ENCODE assay signal across 9 mouse cellular contexts in the genomic region with DNA sequence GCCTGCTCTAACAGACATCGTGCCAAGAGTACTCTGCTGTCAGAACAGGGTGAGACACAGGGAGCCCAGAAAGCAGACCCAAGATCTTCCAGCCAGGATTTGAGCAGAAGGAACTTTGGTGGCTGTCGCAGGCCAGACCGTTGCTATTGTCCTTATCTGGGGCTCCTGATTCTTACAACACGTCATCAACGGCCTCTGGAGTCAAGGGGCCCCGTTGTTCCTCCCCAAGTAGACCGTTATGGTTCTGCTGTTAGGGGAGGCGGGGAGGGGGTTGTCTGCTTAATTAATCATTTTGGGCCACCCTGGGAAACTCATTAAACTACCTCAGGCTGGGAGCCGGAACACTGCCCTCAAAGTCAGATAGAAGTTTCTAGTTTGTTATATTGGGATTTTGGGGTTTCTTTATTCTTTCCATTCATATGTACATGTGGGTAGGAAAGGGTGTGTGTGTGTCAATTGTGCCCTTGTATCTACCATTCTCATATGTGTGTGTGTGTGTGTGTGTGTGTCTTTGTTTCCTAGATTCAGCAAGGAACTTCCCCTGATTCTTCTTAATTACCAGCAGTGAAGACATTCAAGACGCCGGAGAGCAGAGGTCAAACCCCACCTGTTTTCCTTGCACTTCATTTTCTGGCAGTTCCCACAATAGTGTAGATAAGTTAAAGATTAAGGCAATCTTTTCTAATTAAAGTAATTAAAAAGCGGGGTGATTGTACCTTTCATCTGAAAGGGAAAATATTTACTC.
DNase-seq lines count a peak whose midpoint lies in the region; ATAC-seq lines count a peak whose summit lies in the region.
"Had no signal": no experiment of that assay in that cellular context is flagged by ENCODE, and none has a peak within 500 bp of the region (broad histone marks: within the 10 kb centered on the region; RNA-seq: fewer than 3 reads in every experiment).

No protein-coding gene starts in this region.

- peaks cover 54% of the 10 kb centered on the region for H3K4me1 ChIP-seq in hindbrain, embryonic 12.5 days
- peaks cover 21% of the 10 kb centered on the region for H3K4me1 ChIP-seq in hindbrain, embryonic 16.5 days (ENCODE audit: control insufficient read depth, insufficient read depth, low read depth, low read length)
- H3K4me1 ChIP-seq in embryonic facial prominence, embryonic 14.5 days (ENCODE audit: control insufficient read depth, insufficient read depth, low read length): peaks cover 63% of the 10 kb centered on the region
- peaks cover 79% of the 10 kb centered on the region for H3K4me1 ChIP-seq in kidney, embryonic 14.5 days (ENCODE audit: control insufficient read depth, insufficient read depth, low read length)
- peaks cover 62% of the 10 kb centered on the region for H3K4me1 ChIP-seq in liver, embryonic 16.5 days (ENCODE audit: control insufficient read depth, low read depth, low read length)
- H3K4me1 ChIP-seq in forebrain, embryonic 12.5 days: peaks cover 65% of the 10 kb centered on the region

- no peaks in the 10 kb centered on the region for H3K36me3 ChIP-seq in hindbrain, embryonic 12.5 days
- no peaks in the 10 kb centered on the region for H3K36me3 ChIP-seq in hindbrain, embryonic 16.5 days (ENCODE audit: control insufficient read depth, insufficient read depth, low read length)
- no peaks in the 10 kb centered on the region for H3K36me3 ChIP-seq in embryonic facial prominence, embryonic 14.5 days (ENCODE audit: control insufficient read depth, insufficient read depth, low read length)
- no peaks in the 10 kb centered on the region for H3K36me3 ChIP-seq in kidney, embryonic 14.5 days (ENCODE audit: control insufficient read depth, insufficient read depth, low read length)
- H3K36me3 ChIP-seq in liver, embryonic 16.5 days (ENCODE audit: control insufficient read depth, insufficient read depth): no peaks in the 10 kb centered on the region
- no peaks in the 10 kb centered on the region for H3K36me3 ChIP-seq in forebrain, embryonic 12.5 days (replicated peaks)

- H3K27ac ChIP-seq in hindbrain, embryonic 12.5 days: 0 out of 2 replicates have a peak overlapping the region, but pooled peaks have one; percentile 24
- H3K27ac ChIP-seq in hindbrain, embryonic 16.5 days (ENCODE audit: low read depth, low read length): no peak overlapping the region
- peak overlapping the region; percentile 89 for H3K27ac ChIP-seq in embryonic facial prominence, embryonic 14.5 days (replicated peaks; ENCODE audit: low read depth, low read length)
- peak overlapping the region; percentile 96 for H3K27ac ChIP-seq in kidney, embryonic 14.5 days (ENCODE audit: low read depth, low read length)
- peak overlapping the region; percentile 64 for H3K27ac ChIP-seq in liver, embryonic 16.5 days (ENCODE audit: low read length)
- H3K27ac ChIP-seq in forebrain, embryonic 12.5 days: no peak overlapping the region; the same call in 1 of the 2 replicates

- no peak overlapping the region for H3K4me3 ChIP-seq in hindbrain, embryonic 12.5 days
- no peak overlapping the region for H3K4me3 ChIP-seq in hindbrain, embryonic 16.5 days (ENCODE audit: low read length)
- H3K4me3 ChIP-seq in embryonic facial prominence, embryonic 14.5 days (ENCODE audit: low read depth, low read length): no peak overlapping the region
- H3K4me3 ChIP-seq in kidney, embryonic 14.5 days (ENCODE audit: low read length): no peak overlapping the region
- H3K4me3 ChIP-seq in liver, embryonic 16.5 days (ENCODE audit: low read depth, low read length): 0 out of 2 replicates have a peak overlapping the region, but pooled peaks have one; percentile 2
- H3K4me3 ChIP-seq in forebrain, embryonic 12.5 days (replicated peaks): no peak overlapping the region

- H3K27me3 ChIP-seq in hindbrain, embryonic 12.5 days: no peaks in the 10 kb centered on the region
- H3K27me3 ChIP-seq in hindbrain, embryonic 16.5 days (replicated peaks; ENCODE audit: control insufficient read depth, insufficient read depth, low read length): no peaks in the 10 kb centered on the region; the same call in none of the 2 replicates
- no peaks in the 10 kb centered on the region for H3K27me3 ChIP-seq in embryonic facial prominence, embryonic 14.5 days (replicated peaks; ENCODE audit: control insufficient read depth, insufficient read depth, low read length)
- no peaks in the 10 kb centered on the region for H3K27me3 ChIP-seq in kidney, embryonic 14.5 days (ENCODE audit: control insufficient read depth, insufficient read depth, low read length)
- H3K27me3 ChIP-seq in liver, embryonic 16.5 days (ENCODE audit: control insufficient read depth, insufficient read depth, low read depth, low read length): no peaks in the 10 kb centered on the region
- peaks cover 36% of the 10 kb centered on the region; the same call in 1 of the 2 replicates for H3K27me3 ChIP-seq in forebrain, embryonic 12.5 days

- no peak overlapping the region for H3K4me2 ChIP-seq in hindbrain, embryonic 12.5 days (replicated peaks)
- no peak overlapping the region for H3K4me2 ChIP-seq in hindbrain, embryonic 16.5 days (ENCODE audit: low read length)
- no peak overlapping the region for H3K4me2 ChIP-seq in embryonic facial prominence, embryonic 14.5 days (ENCODE audit: low read depth, low read length)
- H3K4me2 ChIP-seq in kidney, embryonic 14.5 days (replicated peaks; ENCODE audit: low read depth, low read length): no peak overlapping the region
- H3K4me2 ChIP-seq in liver, embryonic 16.5 days (ENCODE audit: low read depth, low read length): peak overlapping the region; percentile 24
- H3K4me2 ChIP-seq in forebrain, embryonic 12.5 days: no peak overlapping the region

- H3K9me3 ChIP-seq in hindbrain, embryonic 12.5 days (replicated peaks): no peaks in the 10 kb centered on the region
- no peaks in the 10 kb centered on the region for H3K9me3 ChIP-seq in hindbrain, embryonic 16.5 days (ENCODE audit: control insufficient read depth, low read length)
- H3K9me3 ChIP-seq in embryonic facial prominence, embryonic 14.5 days (ENCODE audit: control insufficient read depth, low read length): no peaks in the 10 kb centered on the region
- H3K9me3 ChIP-seq in kidney, embryonic 14.5 days (ENCODE audit: control insufficient read depth, low read length): no peaks in the 10 kb centered on the region
- no peaks in the 10 kb centered on the region for H3K9me3 ChIP-seq in liver, embryonic 16.5 days (replicated peaks; ENCODE audit: control insufficient read depth, low read length)
- H3K9me3 ChIP-seq in forebrain, embryonic 12.5 days: no peaks in the 10 kb centered on the region

- no peak for DNase-seq in embryonic facial prominence, embryonic 14.5 days (ENCODE audit: low spot score)
- no peak for DNase-seq in adrenal gland, postnatal 36 days
- DNase-seq in gastrocnemius, adult 18-20 months (ENCODE audit: low spot score): no peak
- DNase-seq: midbrain, embryonic 14.5 days had no signal

- 44% methylated on average over 12 of the region's 12 CpGs for WGBS in hindbrain, embryonic 12.5 days
- 45% methylated on average over 12 of the region's 12 CpGs for WGBS in hindbrain, embryonic 16.5 days
- 53% methylated on average over 12 of the region's 12 CpGs for WGBS in embryonic facial prominence, embryonic 14.5 days
- WGBS in kidney, embryonic 14.5 days: 21% methylated on average over 12 of the region's 12 CpGs
- 11% methylated on average over 12 of the region's 12 CpGs for WGBS in liver, embryonic 16.5 days (ENCODE audit: insufficient replicate concordance)
- WGBS in forebrain, embryonic 12.5 days: 42% methylated on average over 12 of the region's 12 CpGs

- no peak overlapping the region for H3K9ac ChIP-seq in hindbrain, embryonic 12.5 days
- H3K9ac ChIP-seq in hindbrain, embryonic 16.5 days (ENCODE audit: low read depth, low read length): no peak overlapping the region
- no peak overlapping the region for H3K9ac ChIP-seq in embryonic facial prominence, embryonic 14.5 days (ENCODE audit: low read depth, low read length)
- peak overlapping the region; percentile 25 for H3K9ac ChIP-seq in kidney, embryonic 14.5 days (ENCODE audit: low read depth, low read length)
- H3K9ac ChIP-seq in liver, embryonic 16.5 days (ENCODE audit: low read depth, low read length): no peak overlapping the region
- no peak overlapping the region for H3K9ac ChIP-seq in forebrain, embryonic 12.5 days

- ATAC-seq in hindbrain, embryonic 12.5 days (ENCODE audit: low FRiP score): no peak
- ATAC-seq in hindbrain, embryonic 16.5 days: no peak
- ATAC-seq in embryonic facial prominence, embryonic 14.5 days (ENCODE audit: low read depth): no peak
- ATAC-seq in kidney, embryonic 14.5 days (ENCODE audit: low FRiP score, low TSS enrichment): no peak
- peak; percentile 61 for ATAC-seq in liver, embryonic 16.5 days (ENCODE audit: low read depth)
- ATAC-seq in forebrain, embryonic 12.5 days (ENCODE audit: low FRiP score): no peak

Comparison
In these comparisons a context has a peak if more than half of its experiments do, and no peak if none do; other contexts are left out.
1. H3K27ac ChIP-seq: peak in hindbrain, embryonic 12.5 days (single experiment), embryonic facial prominence, embryonic 14.5 days (single experiment), kidney, embryonic 14.5 days (single experiment) and liver, embryonic 16.5 days (single experiment); none in hindbrain, embryonic 16.5 days (single experiment) and forebrain, embryonic 12.5 days (single experiment).